Mouse (Mus musculus) liver, postnatal 0 days (tissue): ENCODE data around the gene Letmd1.

Experiments
- CTCF ChIP-seq: sonication (generic); IDR thresholded peaks from 2 replicates; pipeline ENCODE4 v1.5.1; 2016; ENCODE audit warnings: antibody characterized with exemption, low read depth
- EP300 ChIP-seq: IDR thresholded peaks from 2 replicates; pipeline ENCODE4 v1.6.1; 2016; ENCODE audit warnings: antibody characterized with exemption, low read depth, mild to moderate bottlenecking

GRCm38 (mm10) chr15:100422476-100422875 lies 46.3 kb upstream of the Letmd1 start:
- TF ChIP-seq CTCF (no peak), EP300 (no peak)
